Mouse (Mus musculus): ENCODE data around the gene Glipr1l1. TPM values are rescaled to one million over a fixed set of nuclear protein-coding genes. Genes with fewer than 3 reads are reported as not detected.
"Not testable (repeated sequence)": the region's sequence is repeated elsewhere in the genome, so short reads cannot be mapped to it uniquely, and the experiment has no call there.

Gene Glipr1l1
- polyA plus RNA-seq, 1 experiment from 2014 or later = not detected

GRCm38 (mm10) chr10:112127682-112128230 lies 67.8 kb downstream of the Glipr1l1 start:
- DNase-seq (ENCODE audit: low spot score); H3K4me3 ChIP-seq; H3K9me3 ChIP-seq; H3K27ac ChIP-seq; H3K4me1 ChIP-seq (replicated peaks); H3K36me3 ChIP-seq; H3K27me3 ChIP-seq (ENCODE audit: insufficient read depth, poor library complexity, severe bottlenecking): not testable (repeated sequence)
- 82% methylated on average over 6 of the region's 6 CpGs for WGBS

Other genes starting within 250 kb of the Glipr1l1 start
- gene Krr1, start 87.5 kb upstream of the Glipr1l1 start, polyA plus RNA-seq (2016; fragmentation: Nextera tagmentation; extraction: Ambion mirVana) = 42.9 and 55.4 TPM in 2 replicates
- 0.68 and 0.69 TPM in 2 replicates for gene Glipr1, start 57.6 kb upstream of the Glipr1l1 start, polyA plus RNA-seq (2016; fragmentation: Nextera tagmentation; extraction: Ambion mirVana)
- gene Glipr1l2, start 23.2 kb downstream of the Glipr1l1 start, polyA plus RNA-seq (2016; fragmentation: Nextera tagmentation; extraction: Ambion mirVana) = not detected in 2 replicates
- 0.17 TPM in 1 of 2 replicates, not detected in the other for gene Glipr1l3, start 100.1 kb downstream of the Glipr1l1 start, polyA plus RNA-seq (2016; fragmentation: Nextera tagmentation; extraction: Ambion mirVana)
- 0.42 and 0.54 TPM in 2 replicates for gene Caps2, start 103.4 kb downstream of the Glipr1l1 start, polyA plus RNA-seq (2016; fragmentation: Nextera tagmentation; extraction: Ambion mirVana)
- gene Kcnc2, start 210.9 kb downstream of the Glipr1l1 start, polyA plus RNA-seq (2016; fragmentation: Nextera tagmentation; extraction: Ambion mirVana) = 0.81 and 0.93 TPM in 2 replicates